Mouse (Mus musculus) liver (tissue): ENCODE data around the gene Vmn1r93.
"Not testable (repeated sequence)": the region's sequence is repeated elsewhere in the genome, so short reads cannot be mapped to it uniquely, and the experiment has no call there.

Source experiments
- DNase-seq: peaks from one replicate; pipeline ENCODE4 v3.0.0-alpha.2; 2020; ENCODE audit warnings: mixed read lengths

Vmn1r93 gene

GRCm38 (mm10) chr7:20138988-20139387 lies at the start of gene Vmn1r93:
Gene Vmn1r93 (minus strand): TSS chr7:20139088.
- not testable (repeated sequence) for DNase-seq

DNA sequence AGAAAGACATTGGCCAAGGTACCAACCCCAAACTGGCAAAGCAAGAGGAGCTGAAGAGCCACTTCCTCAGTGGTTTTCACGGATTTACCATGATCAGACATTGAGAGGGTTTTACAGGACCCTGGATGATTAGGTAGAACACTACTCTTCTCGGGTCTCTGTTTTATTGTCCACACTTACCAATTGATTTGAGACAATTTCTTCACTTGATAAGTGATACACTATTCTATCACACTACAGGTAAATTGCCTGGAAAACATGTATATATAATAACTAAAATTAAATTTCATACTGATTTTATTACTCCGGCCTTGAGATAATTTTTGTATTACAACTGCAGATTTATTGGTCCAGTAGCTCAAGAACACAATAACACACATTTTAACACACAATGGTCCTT lies 29.4 kb upstream of the Vmn1r93 start, which contains the start of gene Vmn1r94:
TSS of gene Vmn1r94 (minus strand) at position 101 of the 400 bp plus-strand sequence.
- not testable (repeated sequence) for DNase-seq

DNA sequence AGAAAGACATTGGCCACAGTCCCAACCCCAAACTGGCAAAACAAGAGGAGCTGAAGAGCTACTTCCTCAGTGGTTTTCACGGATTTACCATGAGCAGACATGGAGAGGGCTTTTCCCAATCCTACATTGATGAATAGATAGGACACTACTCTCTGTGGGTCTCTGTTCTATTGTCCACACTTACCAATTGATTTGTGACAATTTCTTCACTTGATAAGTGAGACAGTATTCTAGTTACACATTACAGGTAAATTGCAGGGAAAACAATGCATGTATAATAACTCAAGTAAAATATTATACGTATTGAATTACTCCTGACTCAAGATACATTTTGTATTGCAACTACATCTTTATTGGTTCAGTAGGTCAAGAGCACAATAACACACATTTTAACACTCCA lies 16.4 kb downstream of the Vmn1r93 start, which contains the start of gene Gm16442:
TSS of gene Gm16442 (minus strand) at position 101 of the 400 bp plus-strand sequence.
- DNase-seq: not testable (repeated sequence)

DNA sequence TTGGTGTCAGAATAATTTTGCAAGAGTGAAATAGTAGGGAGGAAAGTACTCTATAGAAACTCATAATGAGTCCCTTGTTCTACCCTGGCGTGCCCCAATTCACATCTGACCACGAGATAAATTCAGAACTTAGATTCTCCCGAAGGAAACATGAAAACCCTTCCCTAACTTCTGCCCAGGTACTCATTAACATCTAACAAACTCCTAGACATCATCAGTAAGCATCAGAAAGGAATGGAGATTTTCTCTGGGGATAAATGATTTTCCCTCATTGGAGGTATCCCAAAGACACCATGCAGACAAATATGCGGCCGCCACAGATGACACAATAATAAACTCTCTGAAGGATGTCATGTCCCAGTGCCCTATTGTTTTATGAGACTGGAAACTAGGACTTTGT lies 39.5 kb downstream of the Vmn1r93 start, which contains the start of gene Vmn1r91:
TSS of gene Vmn1r91 (plus strand) at position 301 of the 400 bp plus-strand sequence.
- not testable (repeated sequence) for DNase-seq
